Mouse (Mus musculus) heart, embryonic 11.5 days (tissue): Measurements from ENCODE around the gene Pstpip1. TPM values are rescaled to one million over a fixed set of nuclear protein-coding genes. Genes with fewer than 3 reads are reported as not detected.

Experiments
- ATAC-seq: fragments of 200-750 bp; cut with Nextera tagmentation; replicated peaks from 2 replicates; pipeline ENCODE4 v1.8.0; 2017; ENCODE audit warnings: moderate library complexity; ENCODE audit not compliant: insufficient number of reproducible peaks, low FRiP score, low TSS enrichment
- H3K27ac ChIP-seq: fragments of 300-500 bp; sonication (generic); 2 replicates; pipeline ENCODE4 v1.5.1; 2014; ENCODE audit warnings: mild to moderate bottlenecking, low read depth, low read length
- H3K27me3 ChIP-seq: fragments of 300-500 bp; sonication (generic); 2 replicates; pipeline ENCODE4 v1.6.1; 2014; ENCODE audit warnings: mild to moderate bottlenecking, low read length, mixed read lengths; ENCODE audit not compliant: control insufficient read depth, insufficient read depth
- H3K36me3 ChIP-seq: fragments of 300-500 bp; sonication (generic); 2 replicates; pipeline ENCODE4 v1.6.1; 2014; ENCODE audit warnings: mild to moderate bottlenecking, low read length, moderate library complexity, mixed read lengths; ENCODE audit not compliant: control insufficient read depth, insufficient read depth
- H3K4me1 ChIP-seq: fragments of 300-500 bp; sonication (generic); 2 replicates; pipeline ENCODE4 v1.6.1; 2014; ENCODE audit warnings: low read length; ENCODE audit not compliant: control insufficient read depth, insufficient read depth
- H3K4me2 ChIP-seq: fragments of 300-500 bp; sonication (generic); 2 replicates; pipeline ENCODE4 v1.6.1; 2014; ENCODE audit warnings: mild to moderate bottlenecking, moderate library complexity
- H3K4me3 ChIP-seq: fragments of 300-500 bp; sonication (generic); 2 replicates; pipeline ENCODE4 v1.5.1; 2014; ENCODE audit warnings: low read depth, low read length
- H3K9ac ChIP-seq: fragments of 300-500 bp; sonication (generic); 2 replicates; pipeline ENCODE4 v1.6.1; 2014; ENCODE audit warnings: mild to moderate bottlenecking, low read depth, low read length, moderate library complexity
- H3K9me3 ChIP-seq: fragments of 300-500 bp; sonication (generic); replicated peaks from 2 replicates; pipeline ENCODE4 v1.6.1; 2016; ENCODE audit warnings: low read length; ENCODE audit not compliant: control insufficient read depth
- WGBS: fragments of 180-500 bp; shearing (Covaris S2); extraction: QIAGEN DNeasy Blood & Tissue Kit; methylation state at CpG from one replicate; pipeline ENCODE4 v1.1.7; 2014; ENCODE audit not compliant: insufficient replicate concordance; 5-methylcytosine and 5-hydroxymethylcytosine counted together
- polyA plus RNA-seq: library from polyadenylated mRNA; unstranded; fragments of >200 nt; fragmentation: Nextera tagmentation; extraction: Ambion mirVana; gene quantifications from 2 replicates; pipeline ENCODE4 v1.2.1, GENCODE M21; 2014

Gene Pstpip1
- polyA plus RNA-seq, 1 experiment from 2014 or later = 0.39 TPM

GRCm38 (mm10) chr9:56118091-56118490 is 28.3 kb downstream of the Pstpip1 start:
- Histone ChIP-seq H3K27me3 (0 out of 2 replicates have a peak, but pooled peaks cover 5% of the 10 kb centered on the region), H3K36me3 (no peaks in the 10 kb centered on the region), H3K4me3 (no peak overlapping the region), H3K27ac (no peak overlapping the region), H3K9me3 (no peaks in the 10 kb centered on the region), H3K4me1 (peaks cover 3% of the 10 kb centered on the region; the same call in 1 of the 2 replicates), H3K4me2 (no peak overlapping the region), H3K9ac (no peak overlapping the region)
- ATAC-seq = no peak
- WGBS = 76% methylated on average over 5 of the region's 5 CpGs

DNA sequence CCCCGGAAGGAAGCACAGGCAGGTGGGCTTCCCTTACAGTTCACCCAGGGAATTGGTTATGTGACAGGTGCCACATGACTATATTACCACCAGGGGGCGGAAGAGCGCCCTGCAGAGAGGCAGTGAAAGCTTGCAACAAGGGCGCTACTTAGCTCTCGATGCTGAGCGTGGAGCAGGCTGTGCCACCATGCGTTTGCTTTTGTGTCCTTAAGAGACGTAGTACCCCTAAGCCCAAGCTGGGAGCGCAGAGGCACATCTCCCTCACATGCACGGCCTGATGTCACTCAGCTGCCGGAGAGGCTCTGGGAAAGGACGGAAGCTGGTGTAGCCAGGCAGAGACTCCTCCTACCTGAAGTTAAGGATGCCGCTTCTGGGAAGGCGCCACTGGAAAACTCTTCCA is 28.8 kb downstream of the Pstpip1 start:
- no peak for ATAC-seq
- H3K9me3 ChIP-seq = no peaks in the 10 kb centered on the region
- H3K9ac ChIP-seq = peak overlapping the region; percentile 52; the same call in 1 of the 2 replicates
- H3K36me3 ChIP-seq = no peaks in the 10 kb centered on the region
- H3K27ac ChIP-seq = no peak overlapping the region
- peak overlapping the region; percentile 34 for H3K4me3 ChIP-seq
- WGBS = 3% methylated on average over 14 of the region's 14 CpGs
- peaks cover 4% of the 10 kb centered on the region for H3K4me1 ChIP-seq
- H3K27me3 ChIP-seq = 0 out of 2 replicates have a peak, but pooled peaks cover 5% of the 10 kb centered on the region
- H3K4me2 ChIP-seq = peak overlapping the region; percentile 66

- H3K36me3 ChIP-seq = no peaks in the 10 kb centered on the region
- 0 out of 2 replicates have a peak, but pooled peaks cover 5% of the 10 kb centered on the region for H3K27me3 ChIP-seq
- no peak overlapping the region for H3K27ac ChIP-seq
- H3K4me2 ChIP-seq = no peak overlapping the region
- WGBS = 62% methylated on average over 2 of the region's 2 CpGs
- H3K4me3 ChIP-seq = no peak overlapping the region
- H3K9ac ChIP-seq = no peak overlapping the region
- ATAC-seq = no peak
- peaks cover 14% of the 10 kb centered on the region for H3K4me1 ChIP-seq
- no peaks in the 10 kb centered on the region for H3K9me3 ChIP-seq
Observed at GRCm38 (mm10) chr9:56119651-56120050, 29.9 kb downstream of the Pstpip1 start.

GRCm38 (mm10) chr9:56121097-56121496 is 31.3 kb downstream of the Pstpip1 start:
- WGBS = 25% methylated on average over 7 of the region's 7 CpGs
- no peak overlapping the region for H3K4me3 ChIP-seq
- peaks cover 18% of the 10 kb centered on the region for H3K4me1 ChIP-seq
- ATAC-seq = no peak
- no peak overlapping the region for H3K4me2 ChIP-seq
- H3K36me3 ChIP-seq = no peaks in the 10 kb centered on the region
- no peak overlapping the region for H3K27ac ChIP-seq
- H3K9ac ChIP-seq = no peak overlapping the region
- no peaks in the 10 kb centered on the region for H3K9me3 ChIP-seq
- 0 out of 2 replicates have a peak, but pooled peaks cover 5% of the 10 kb centered on the region for H3K27me3 ChIP-seq

DNA sequence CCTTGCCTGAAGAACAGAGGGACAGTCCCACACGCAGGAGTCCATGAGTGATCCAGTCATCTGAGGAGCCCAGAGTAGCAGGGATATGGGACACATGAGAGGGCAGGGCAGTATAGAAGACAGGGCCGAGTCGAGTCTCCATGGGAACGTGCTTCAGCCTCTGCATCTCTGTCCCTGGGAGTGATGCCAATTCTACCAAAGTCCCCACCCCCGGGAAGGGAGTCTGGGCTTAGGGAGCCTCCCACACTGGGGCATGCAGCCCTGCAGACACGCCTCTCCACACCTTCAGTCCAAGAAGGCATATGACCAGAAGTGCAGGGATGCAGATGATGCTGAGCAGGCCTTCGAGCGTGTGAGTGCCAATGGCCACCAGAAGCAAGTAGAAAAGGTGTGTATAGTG is 33.2 kb downstream of the Pstpip1 start:
- Histone ChIP-seq H3K4me2 (no peak overlapping the region), H3K36me3 (0 out of 2 replicates have a peak, but pooled peaks cover 2% of the 10 kb centered on the region), H3K27ac (no peak overlapping the region), H3K4me3 (no peak overlapping the region), H3K9ac (no peak overlapping the region), H3K9me3 (no peaks in the 10 kb centered on the region), H3K4me1 (peaks cover 21% of the 10 kb centered on the region), H3K27me3 (0 out of 2 replicates have a peak, but pooled peaks cover 5% of the 10 kb centered on the region)
- WGBS = 68% methylated on average over 8 of the region's 8 CpGs
- ATAC-seq = no peak

DNA sequence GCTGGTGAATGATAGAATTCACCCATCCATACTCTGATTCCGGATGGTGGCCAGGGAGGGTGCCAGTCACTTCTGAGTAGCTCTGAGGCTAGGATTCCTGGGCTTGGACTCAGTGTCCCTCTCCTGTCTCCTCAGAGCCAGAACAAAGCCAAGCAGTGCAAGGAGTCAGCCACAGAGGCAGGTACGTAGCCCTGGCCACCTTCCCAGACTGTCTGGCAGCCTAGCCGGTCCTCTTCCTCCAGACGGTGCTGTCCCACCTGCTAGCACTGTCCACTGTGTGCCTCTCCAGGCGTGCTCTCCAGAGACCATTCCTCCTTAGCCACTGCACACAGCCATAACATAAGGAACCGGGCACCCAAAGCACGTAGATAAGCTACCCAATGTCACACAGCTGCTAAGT is 33.9 kb downstream of the Pstpip1 start:
- no peak overlapping the region for H3K4me3 ChIP-seq
- 55% methylated on average over 7 of the region's 7 CpGs for WGBS
- 0 out of 2 replicates have a peak, but pooled peaks cover 5% of the 10 kb centered on the region for H3K27me3 ChIP-seq
- 0 out of 2 replicates have a peak, but pooled peaks cover 2% of the 10 kb centered on the region for H3K36me3 ChIP-seq
- no peak overlapping the region for H3K27ac ChIP-seq
- no peak overlapping the region for H3K4me2 ChIP-seq
- peaks cover 21% of the 10 kb centered on the region for H3K4me1 ChIP-seq
- H3K9me3 ChIP-seq = no peaks in the 10 kb centered on the region
- ATAC-seq = no peak
- H3K9ac ChIP-seq = no peak overlapping the region

- 23% methylated on average over 11 of the region's 11 CpGs for WGBS
- H3K4me1 ChIP-seq = peaks cover 18% of the 10 kb centered on the region
- 0 out of 2 replicates have a peak, but pooled peaks cover 2% of the 10 kb centered on the region for H3K36me3 ChIP-seq
- H3K4me3 ChIP-seq = no peak overlapping the region
- ATAC-seq = no peak
- H3K4me2 ChIP-seq = no peak overlapping the region
- H3K9me3 ChIP-seq = no peaks in the 10 kb centered on the region
- H3K27ac ChIP-seq = no peak overlapping the region
- H3K27me3 ChIP-seq = 0 out of 2 replicates have a peak, but pooled peaks cover 5% of the 10 kb centered on the region
- no peak overlapping the region for H3K9ac ChIP-seq
Observed at GRCm38 (mm10) chr9:56124561-56124960, 34.8 kb downstream of the Pstpip1 start.

GRCm38 (mm10) chr9:56126453-56127173 is 36.9 kb downstream of the Pstpip1 start:
- ATAC-seq = no peak
- Histone ChIP-seq H3K4me1 (peaks cover 35% of the 10 kb centered on the region), H3K9me3 (no peaks in the 10 kb centered on the region), H3K4me2 (no peak overlapping the region), H3K36me3 (0 out of 2 replicates have a peak, but pooled peaks cover 5% of the 10 kb centered on the region), H3K27me3 (no peaks in the 10 kb centered on the region), H3K4me3 (no peak overlapping the region), H3K27ac (no peak overlapping the region), H3K9ac (no peak overlapping the region)
- WGBS = 65% methylated on average over 16 of the region's 16 CpGs
